Mouse (Mus musculus): ENCODE measurements around the gene Cela2a. TPM values are rescaled to one million over a fixed set of nuclear protein-coding genes. Genes with fewer than 3 reads are reported as not detected.

Cela2a gene
- polyA plus RNA-seq (2012; rRNA removed) = 0.18 and 0.42 TPM in 2 replicates

DNA sequence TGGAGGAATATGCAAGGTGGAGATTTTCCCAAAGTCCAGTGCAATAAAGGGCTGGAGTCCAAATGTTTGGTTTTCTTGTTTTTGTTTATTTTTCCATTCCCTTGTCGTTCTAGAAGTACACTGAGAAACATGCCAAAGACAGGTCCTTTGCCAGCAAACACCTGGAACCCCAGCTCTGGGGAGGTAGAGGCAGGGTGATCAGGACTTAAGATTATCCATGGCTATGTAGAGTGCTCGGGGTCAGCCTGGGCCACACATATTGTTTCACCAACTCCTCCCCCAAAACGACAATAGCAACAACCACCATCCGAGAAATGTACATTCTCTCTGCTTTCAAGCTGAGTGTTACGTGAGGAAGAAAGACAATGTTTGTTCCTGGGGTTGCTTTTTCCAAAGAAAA, at the start of gene Cela2a:
Gene Cela2a, minus strand, starts transcription at position 101 of the 400 bp plus-strand sequence.
- no peak for DNase-seq (ENCODE audit: extremely low spot score in 1 of 2, low spot score in 1 of 2)

DNA sequence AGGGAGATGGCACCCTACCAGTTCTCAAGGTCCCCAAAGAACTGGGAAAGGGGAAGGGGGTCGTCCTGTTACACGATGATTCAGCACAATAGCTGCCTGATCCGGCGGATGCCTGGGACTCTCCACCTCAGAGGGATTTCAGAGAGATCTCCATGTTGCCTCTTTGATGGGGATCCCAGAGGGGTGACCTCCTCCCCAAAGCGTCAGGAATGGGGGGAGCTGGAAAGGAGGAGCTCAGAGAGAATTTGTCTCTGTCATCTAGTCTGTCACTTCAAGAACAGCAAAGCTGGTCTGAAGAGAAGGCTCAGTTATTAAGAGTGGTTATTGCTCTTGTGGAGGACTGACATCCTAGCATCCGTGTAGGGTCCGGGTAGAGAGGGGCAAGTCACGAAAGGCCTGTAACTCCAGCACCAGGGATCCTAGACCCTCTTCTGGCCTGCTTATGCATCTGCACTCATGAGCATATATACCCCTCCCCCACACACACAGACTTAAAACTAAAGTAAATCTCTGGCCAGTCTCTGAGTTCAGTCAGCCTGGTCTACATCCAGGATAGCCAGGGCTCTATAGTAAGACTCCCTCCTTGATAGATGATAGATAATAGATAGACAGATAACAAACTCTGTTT, 49.6 kb upstream of the Cela2a start:
- DNase-seq (ENCODE audit: extremely low spot score in 1 of 2, low spot score in 1 of 2) = no peak

- DNase-seq (ENCODE audit: extremely low spot score in 1 of 2, low spot score in 1 of 2) = peak in 1 of 2 experiments; percentile 81
These were observed 48.9 kb upstream of the Cela2a start, which contains the start of gene Efhd2 for GRCm38 (mm10) chr4:141874601-141875460. Gene Efhd2 (minus strand): TSS chr4:141874920.

GRCm38 (mm10) chr4:141874111-141874600, 48.2 kb upstream of the Cela2a start:
- DNase-seq (ENCODE audit: extremely low spot score in 1 of 2, low spot score in 1 of 2) = no peak

- no peak for DNase-seq (ENCODE audit: extremely low spot score in 1 of 2, low spot score in 1 of 2)
These were observed 47.0 kb upstream of the Cela2a start for GRCm38 (mm10) chr4:141872977-141873376.

DNA sequence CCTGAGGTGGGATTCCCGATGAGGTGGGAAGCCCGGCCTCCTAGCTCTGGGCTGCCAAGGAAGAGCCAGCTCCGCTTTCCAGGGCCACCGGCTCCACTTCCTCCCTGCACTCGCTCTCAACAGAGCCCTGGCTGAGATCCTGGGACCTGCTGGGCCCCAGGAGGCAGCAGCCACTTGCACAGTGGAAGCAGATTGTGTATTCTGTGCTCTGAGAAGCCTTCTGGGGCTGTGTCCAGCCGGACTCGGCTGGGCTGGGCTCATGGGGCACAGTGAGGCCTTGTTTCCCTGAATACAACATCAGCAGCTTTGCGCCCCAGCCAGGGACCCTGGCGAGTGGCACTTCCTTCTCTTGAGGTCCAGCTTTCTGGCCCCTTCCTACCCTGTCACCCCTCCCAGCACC, 45.9 kb upstream of the Cela2a start:
- DNase-seq (ENCODE audit: extremely low spot score in 1 of 2, low spot score in 1 of 2) = peak; percentile 72 to 77

DNA sequence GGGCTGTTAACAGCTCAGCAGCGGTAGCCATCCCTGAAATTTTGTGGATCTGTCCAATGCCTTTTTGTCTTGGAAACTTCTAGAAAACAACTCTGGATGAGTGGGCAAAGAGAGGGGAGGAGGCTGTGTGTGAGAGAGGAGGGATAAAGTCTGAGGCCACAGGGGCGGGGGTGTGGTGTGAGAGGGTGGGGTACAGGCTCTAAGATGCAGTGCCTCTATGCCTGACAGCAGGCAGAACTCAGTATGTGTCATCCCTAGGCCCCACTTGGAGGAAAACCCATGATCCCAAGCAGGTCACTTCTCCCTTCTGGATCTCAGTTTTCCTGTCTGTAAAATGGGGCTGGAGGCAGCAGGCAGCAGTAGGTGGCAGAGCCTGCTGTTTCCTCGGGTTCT, 45.4 kb upstream of the Cela2a start:
- no peak for DNase-seq (ENCODE audit: extremely low spot score in 1 of 2, low spot score in 1 of 2)

GRCm38 (mm10) chr4:141870666-141871332, 44.8 kb upstream of the Cela2a start:
- no peak for DNase-seq (ENCODE audit: extremely low spot score in 1 of 2, low spot score in 1 of 2)

DNA sequence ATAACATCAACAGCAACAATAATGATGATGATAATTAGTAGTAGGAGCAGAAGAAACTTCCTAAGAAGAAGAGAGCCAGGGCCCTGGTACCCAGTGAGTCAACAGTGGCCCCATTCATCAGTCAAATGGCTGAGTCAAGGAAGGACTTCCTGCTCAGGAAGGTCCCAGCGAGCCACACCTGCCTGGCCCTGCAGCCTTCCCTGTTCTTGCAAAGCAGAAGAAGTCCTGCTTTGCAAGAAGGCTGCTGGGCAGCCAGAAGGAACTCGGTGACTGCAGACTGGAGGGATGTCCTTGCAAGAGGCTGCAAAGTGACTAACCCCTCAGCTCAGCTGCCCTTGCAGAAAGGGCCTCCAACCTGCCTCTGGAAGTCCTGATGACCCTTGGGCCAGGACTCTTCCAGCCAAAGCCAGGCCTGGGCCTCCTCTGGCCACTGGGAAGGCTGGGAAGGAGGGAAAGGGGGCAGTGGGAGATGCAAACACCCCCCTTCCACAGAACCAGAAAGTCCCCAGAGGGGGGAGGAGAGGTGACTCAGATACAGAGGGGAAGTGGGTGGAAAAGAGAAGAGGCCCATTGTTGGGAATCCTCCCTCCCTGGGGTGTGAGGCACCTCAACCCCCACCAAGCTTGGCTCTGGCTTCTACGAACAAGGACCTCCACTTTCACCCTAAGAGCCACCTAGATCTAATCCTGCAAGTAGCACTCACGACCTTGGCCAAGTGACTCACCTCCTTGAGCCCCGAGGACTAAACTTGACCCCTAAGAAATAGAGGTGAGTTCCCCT, 43.7 kb upstream of the Cela2a start:
- no peak for DNase-seq (ENCODE audit: extremely low spot score in 1 of 2, low spot score in 1 of 2)

DNA sequence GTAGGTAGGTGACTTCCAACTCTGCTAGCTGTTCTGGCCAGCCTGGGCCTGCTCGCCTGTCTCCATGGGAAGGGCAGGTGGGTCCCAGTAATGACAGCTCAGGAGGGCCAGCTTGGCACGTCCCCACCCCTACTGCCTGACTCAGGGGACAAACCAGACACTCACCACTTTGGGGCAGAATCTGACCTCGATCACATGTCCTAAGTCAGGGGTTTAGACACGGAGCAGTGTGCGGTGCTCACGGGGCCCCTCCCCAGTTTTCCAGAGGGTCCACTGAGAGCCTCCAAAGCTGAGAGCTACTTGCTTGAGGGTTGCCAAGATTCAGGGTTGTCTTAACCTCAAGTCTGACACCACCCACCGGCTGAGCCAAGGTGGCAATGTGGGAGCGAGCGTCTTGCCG, 42.1 kb upstream of the Cela2a start:
- no peak for DNase-seq (ENCODE audit: extremely low spot score in 1 of 2, low spot score in 1 of 2)

DNA sequence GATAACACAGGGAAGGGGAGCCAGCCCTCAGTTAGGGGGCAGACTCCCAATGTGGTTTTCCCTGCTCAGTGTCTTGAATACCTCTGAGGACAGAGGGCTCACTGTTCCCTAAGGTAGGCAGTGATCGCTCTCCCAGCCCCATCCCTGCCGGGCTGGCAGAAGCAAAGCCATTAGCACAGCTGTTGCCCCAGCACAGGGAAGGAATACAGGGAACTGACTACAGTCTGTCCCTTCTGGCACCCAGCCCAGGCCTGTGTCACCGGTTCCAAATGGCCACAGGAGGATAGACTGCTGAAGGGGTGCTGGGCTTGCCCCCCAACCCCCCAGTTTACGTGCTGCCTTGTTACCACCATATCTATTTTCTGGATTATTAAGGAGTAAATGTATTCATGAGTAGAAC, 41.5 kb upstream of the Cela2a start:
- DNase-seq (ENCODE audit: extremely low spot score in 1 of 2, low spot score in 1 of 2) = peak in 1 of 2 experiments; percentile 70

- no peak for DNase-seq (ENCODE audit: extremely low spot score in 1 of 2, low spot score in 1 of 2)
These were observed 41.1 kb upstream of the Cela2a start for GRCm38 (mm10) chr4:141866933-141867490.

- DNase-seq (ENCODE audit: extremely low spot score in 1 of 2, low spot score in 1 of 2) = no peak
These were observed 39.6 kb upstream of the Cela2a start for GRCm38 (mm10) chr4:141865600-141865999.

DNA sequence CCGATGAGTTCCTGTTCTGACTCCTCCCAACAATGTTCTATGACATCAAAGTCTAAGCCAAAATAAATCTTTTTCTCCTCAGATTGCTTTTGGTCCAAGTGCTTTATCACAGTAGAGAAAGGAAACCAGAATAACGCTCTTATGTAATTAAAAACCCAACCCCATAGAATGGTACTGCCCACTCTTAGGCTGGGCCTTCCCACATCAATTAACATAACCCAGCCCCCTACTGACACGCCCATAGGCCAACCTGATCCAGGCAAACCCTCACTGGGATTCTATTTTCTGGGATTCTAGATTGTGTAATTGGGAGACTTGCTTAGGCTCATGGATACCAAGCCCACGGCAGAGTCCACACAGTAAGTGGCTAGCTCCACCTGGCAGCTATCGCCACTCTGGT, 39.0 kb upstream of the Cela2a start:
- no peak for DNase-seq (ENCODE audit: extremely low spot score in 1 of 2, low spot score in 1 of 2)

DNA sequence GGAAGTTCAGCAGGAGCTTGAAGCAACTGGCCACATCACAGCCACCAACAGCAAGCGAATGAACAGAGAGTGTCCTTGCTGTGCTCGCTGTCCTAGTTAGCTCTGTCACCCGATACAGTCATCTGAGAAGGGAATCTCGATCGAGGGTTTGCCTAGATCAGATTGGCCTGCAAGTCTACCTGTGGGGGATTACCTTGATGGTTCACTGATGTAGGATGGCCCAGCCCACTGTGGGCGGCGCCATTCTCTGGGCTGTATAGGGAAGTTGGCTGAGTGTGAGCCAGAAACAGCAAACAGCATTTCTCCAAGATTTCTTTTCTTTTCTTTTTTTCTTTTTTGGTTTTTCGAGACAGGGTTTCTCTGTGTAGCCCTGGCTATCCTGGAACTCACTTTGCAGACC, 38.5 kb upstream of the Cela2a start:
- DNase-seq (ENCODE audit: extremely low spot score in 1 of 2, low spot score in 1 of 2) = no peak

DNA sequence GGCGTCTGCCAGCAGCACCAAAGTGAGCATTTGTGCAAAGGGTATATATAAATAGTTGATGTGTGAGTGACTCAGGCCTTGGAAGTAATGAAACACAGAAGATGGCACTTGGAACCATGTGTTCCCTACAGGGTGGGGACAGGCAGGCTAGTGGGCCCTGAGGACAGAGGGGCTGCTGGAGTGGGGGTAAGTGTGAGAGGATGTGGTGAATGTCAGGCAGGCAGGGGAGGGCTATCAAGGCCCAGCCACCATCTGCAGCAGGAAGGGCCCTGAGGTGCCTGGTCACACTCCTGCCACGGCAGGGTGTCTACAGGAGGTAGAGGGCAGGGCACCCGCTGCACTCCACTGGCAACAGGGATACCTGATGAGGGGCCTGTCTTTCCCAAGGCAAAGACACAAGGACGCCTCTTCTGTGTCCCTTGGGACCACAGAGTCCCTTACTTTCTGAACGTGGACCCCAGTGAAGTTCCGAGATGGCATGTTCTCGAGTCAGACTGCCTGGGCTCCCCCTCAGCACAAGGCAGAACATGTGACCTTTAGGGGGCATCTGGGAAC, 37.8 kb upstream of the Cela2a start:
- DNase-seq (ENCODE audit: extremely low spot score in 1 of 2, low spot score in 1 of 2) = no peak

DNA sequence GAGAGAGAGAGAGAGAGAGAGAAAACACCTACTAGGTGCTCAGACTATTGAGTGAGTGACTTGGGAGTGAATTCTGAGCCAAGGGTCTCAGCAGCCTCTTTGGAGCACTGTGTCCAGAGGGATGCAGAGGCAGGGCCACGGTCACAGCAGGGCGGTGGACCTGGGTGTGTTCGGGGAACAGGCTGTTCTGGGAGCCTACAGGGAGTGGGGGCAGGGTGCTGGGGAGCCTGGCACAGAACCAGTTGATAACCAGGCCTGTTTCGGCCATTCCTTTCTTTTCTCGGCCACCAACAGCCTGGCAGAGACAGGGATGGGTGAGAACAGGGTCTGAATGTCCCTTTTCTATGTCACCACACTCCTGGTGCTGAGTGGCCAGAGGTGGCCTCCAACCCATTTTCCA, 36.9 kb upstream of the Cela2a start:
- no peak for DNase-seq (ENCODE audit: extremely low spot score in 1 of 2, low spot score in 1 of 2)

GRCm38 (mm10) chr4:141861591-141862295, 35.8 kb upstream of the Cela2a start:
- DNase-seq (ENCODE audit: extremely low spot score in 1 of 2, low spot score in 1 of 2) = no peak

GRCm38 (mm10) chr4:141860246-141860841, 34.4 kb upstream of the Cela2a start:
- DNase-seq (ENCODE audit: extremely low spot score in 1 of 2, low spot score in 1 of 2) = no peak
